Mouse (Mus musculus) small intestine, adult 2 months (tissue): Measurements from ENCODE around the gene Cyp24a1. TPM values are rescaled to one million over a fixed set of nuclear protein-coding genes. Genes with fewer than 3 reads are reported as not detected.
A peak's percentile ranks its signal among the peaks of the same experiment; 100 is the strongest.

Source experiments
- H3K27ac ChIP-seq: fragments of 200-500 bp; 2 replicates; pipeline ENCODE4 v1.5.1; 2012; ENCODE audit warnings: low read depth, low read length, control low read depth, inconsistent platforms; ENCODE audit not compliant: insufficient read depth
- H3K27me3 ChIP-seq: fragments of 200-500 bp; 2 replicates; pipeline ENCODE4 v1.6.1; 2012; ENCODE audit warnings: mild to moderate bottlenecking, moderate library complexity, low read length, inconsistent platforms; ENCODE audit not compliant: control insufficient read depth, insufficient read depth
- H3K36me3 ChIP-seq: fragments of 200-500 bp; 2 replicates; pipeline ENCODE4 v1.6.1; 2012; ENCODE audit warnings: mild to moderate bottlenecking, low read length, control low read depth, inconsistent platforms; ENCODE audit not compliant: control insufficient read depth, insufficient read depth
- H3K4me1 ChIP-seq: fragments of 200-500 bp; 2 replicates; pipeline ENCODE4 v1.6.1; 2012; ENCODE audit warnings: low read length, inconsistent platforms, mixed read lengths; ENCODE audit not compliant: control insufficient read depth, insufficient read depth, insufficient read length
- H3K4me3 ChIP-seq: fragments of 200-500 bp; 2 replicates; pipeline ENCODE4 v1.5.1; 2012; ENCODE audit warnings: low read depth, mild to moderate bottlenecking, control low read depth, inconsistent platforms, low read length, moderate library complexity
- CTCF ChIP-seq: fragments of 200-500 bp; IDR thresholded peaks from 2 replicates; pipeline ENCODE4 v1.5.1; 2012; ENCODE audit warnings: low read depth, mild to moderate bottlenecking, control low read depth, inconsistent platforms, low read length, moderate library complexity, mixed read lengths; ENCODE audit not compliant: insufficient replicate concordance, insufficient read length; ENCODE audit errors: extremely low read depth
- POLR2A ChIP-seq: fragments of 200-500 bp; IDR thresholded peaks from 2 replicates; pipeline ENCODE4 v1.6.1; 2012; ENCODE audit warnings: low read depth, mild to moderate bottlenecking, control low read depth, inconsistent platforms, low read length, moderate library complexity
- WGBS: fragments of 180-500 bp; shearing (Covaris S2); methylation state at CpG from one replicate; pipeline ENCODE4 v1.1.7; 2018; 5-methylcytosine and 5-hydroxymethylcytosine counted together
- polyA plus RNA-seq: library from polyadenylated mRNA; depleted of rRNA; stranded (reverse); fragments of >200 nt; gene quantifications from 2 replicates; pipeline ENCODE4 v1.2.3, GENCODE M21; 2012

Gene Cyp24a1
- polyA plus RNA-seq, 1 experiment = not detected

GRCm38 (mm10) chr2:170496154-170496930 lies 603 bp downstream of the Cyp24a1 start, which contains the start of gene Pfdn4:
Gene Pfdn4, plus strand, starts transcription at chr2:170496428.
- 2% methylated on average over 46 of the region's 46 CpGs for WGBS
- H3K27me3 ChIP-seq = peaks cover 34% of the 10 kb centered on the region
- H3K4me3 ChIP-seq = peak within 1 kb of the TSS; percentile 24
- H3K27ac ChIP-seq = no peak within 1 kb of the TSS
- peaks cover 10% of the 10 kb centered on the region for H3K4me1 ChIP-seq
- TF ChIP-seq CTCF (no peak), POLR2A (no peak)
- H3K36me3 ChIP-seq = no peaks in the 10 kb centered on the region

- no peak overlapping the region for H3K4me3 ChIP-seq
- H3K27ac ChIP-seq = no peak overlapping the region
- no peaks in the 10 kb centered on the region for H3K36me3 ChIP-seq
- TF ChIP-seq POLR2A (no peak), CTCF (no peak)
- H3K4me1 ChIP-seq = peaks cover 10% of the 10 kb centered on the region
- H3K27me3 ChIP-seq = peaks cover 34% of the 10 kb centered on the region
- WGBS = 9% methylated on average over 31 of the region's 31 CpGs
Observed at GRCm38 (mm10) chr2:170494784-170495710, 1.9 kb downstream of the Cyp24a1 start.

- no peaks in the 10 kb centered on the region for H3K4me1 ChIP-seq
- H3K36me3 ChIP-seq = no peaks in the 10 kb centered on the region
- no peak overlapping the region for H3K27ac ChIP-seq
- H3K4me3 ChIP-seq = no peak overlapping the region
- WGBS = 61% methylated on average over 26 of the region's 26 CpGs
- TF ChIP-seq CTCF (peak; percentile 35; the same call in 1 of the 2 replicates), POLR2A (no peak)
- no peaks in the 10 kb centered on the region; the same call in 1 of the 2 replicates for H3K27me3 ChIP-seq
Observed at GRCm38 (mm10) chr2:170487890-170488502, 8.9 kb downstream of the Cyp24a1 start.

GRCm38 (mm10) chr2:170487202-170487601 lies 9.7 kb downstream of the Cyp24a1 start:
- no peaks in the 10 kb centered on the region for H3K36me3 ChIP-seq
- no peaks in the 10 kb centered on the region for H3K27me3 ChIP-seq
- WGBS = 79% methylated on average over 7 of the region's 7 CpGs
- TF ChIP-seq POLR2A (no peak), CTCF (no peak)
- no peak overlapping the region for H3K4me3 ChIP-seq
- no peaks in the 10 kb centered on the region for H3K4me1 ChIP-seq
- H3K27ac ChIP-seq = no peak overlapping the region

- Histone ChIP-seq H3K27ac (no peak overlapping the region), H3K36me3 (no peaks in the 10 kb centered on the region), H3K27me3 (no peaks in the 10 kb centered on the region), H3K4me1 (no peaks in the 10 kb centered on the region), H3K4me3 (no peak overlapping the region)
- 66% methylated on average over 11 of the region's 11 CpGs for WGBS
- TF ChIP-seq CTCF (no peak), POLR2A (no peak)
Observed at GRCm38 (mm10) chr2:170483914-170484313, 13.0 kb downstream of the Cyp24a1 start.

GRCm38 (mm10) chr2:170482019-170482540 lies 14.9 kb downstream of the Cyp24a1 start:
- WGBS = 64% methylated on average over 10 of the region's 10 CpGs
- H3K27me3 ChIP-seq = no peaks in the 10 kb centered on the region; the same call in 1 of the 2 replicates
- TF ChIP-seq CTCF (no peak), POLR2A (no peak)
- no peaks in the 10 kb centered on the region for H3K36me3 ChIP-seq
- H3K4me3 ChIP-seq = no peak overlapping the region
- no peak overlapping the region for H3K27ac ChIP-seq
- no peaks in the 10 kb centered on the region for H3K4me1 ChIP-seq
